Mouse (Mus musculus) heart, adult 2 months (tissue): ENCODE data around the gene Nckap1.

Experiments
- CTCF ChIP-seq: fragments of 200-600 bp; IDR thresholded peaks from 2 replicates; pipeline ENCODE4 v1.8.1; 2022; ENCODE audit warnings: antibody characterized with exemption, mild to moderate bottlenecking, moderate library complexity
- EP300 ChIP-seq: fragments of 200-500 bp; IDR thresholded peaks from 2 replicates; pipeline ENCODE4 v1.6.1; 2011; ENCODE audit warnings: low read depth, low read length, control low read depth; ENCODE audit not compliant: insufficient read depth
- POLR2A ChIP-seq: fragments of 200-500 bp; IDR thresholded peaks from 2 replicates; pipeline ENCODE4 v1.6.1; 2011; ENCODE audit warnings: mild to moderate bottlenecking, low read depth, low read length, control low read depth; ENCODE audit not compliant: insufficient read depth

DNA sequence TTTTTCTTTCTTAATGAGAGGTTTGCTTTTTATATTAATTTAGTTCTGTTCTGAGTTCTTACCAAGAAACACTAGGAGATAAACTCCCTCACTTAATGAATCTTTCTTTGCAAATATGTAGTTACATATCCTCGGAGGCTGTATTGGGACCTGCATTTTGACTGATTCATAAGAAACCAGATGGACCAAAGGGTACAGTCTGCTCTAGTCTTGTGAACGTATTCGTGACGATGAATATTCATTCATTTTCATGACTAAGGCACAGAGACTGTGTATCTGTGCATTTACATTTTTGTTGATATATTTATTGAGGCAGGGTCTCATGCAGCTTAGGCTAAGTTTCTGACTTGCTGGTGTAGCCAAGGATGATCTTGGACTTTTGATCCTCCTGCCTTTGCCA is 43.3 kb upstream of the Nckap1 start:
- no peak for TF ChIP-seq CTCF
- TF ChIP-seq POLR2A = no peak
- no peak for TF ChIP-seq EP300
